Mouse (Mus musculus) CD4-positive naive resting alpha-beta T cell, adult 57 days (primary cell): ENCODE data around the gene Nptx1. TPM values are rescaled to one million over a fixed set of nuclear protein-coding genes. Genes with fewer than 3 reads are reported as not detected.

ENCODE experiments used
- total RNA-seq: library from RNA; stranded (reverse); gene quantifications from one replicate; pipeline ENCODE4 v1.2.4, GENCODE M21; 2023

The Nptx1 gene
- total RNA-seq: 0.30 TPM

DNA sequence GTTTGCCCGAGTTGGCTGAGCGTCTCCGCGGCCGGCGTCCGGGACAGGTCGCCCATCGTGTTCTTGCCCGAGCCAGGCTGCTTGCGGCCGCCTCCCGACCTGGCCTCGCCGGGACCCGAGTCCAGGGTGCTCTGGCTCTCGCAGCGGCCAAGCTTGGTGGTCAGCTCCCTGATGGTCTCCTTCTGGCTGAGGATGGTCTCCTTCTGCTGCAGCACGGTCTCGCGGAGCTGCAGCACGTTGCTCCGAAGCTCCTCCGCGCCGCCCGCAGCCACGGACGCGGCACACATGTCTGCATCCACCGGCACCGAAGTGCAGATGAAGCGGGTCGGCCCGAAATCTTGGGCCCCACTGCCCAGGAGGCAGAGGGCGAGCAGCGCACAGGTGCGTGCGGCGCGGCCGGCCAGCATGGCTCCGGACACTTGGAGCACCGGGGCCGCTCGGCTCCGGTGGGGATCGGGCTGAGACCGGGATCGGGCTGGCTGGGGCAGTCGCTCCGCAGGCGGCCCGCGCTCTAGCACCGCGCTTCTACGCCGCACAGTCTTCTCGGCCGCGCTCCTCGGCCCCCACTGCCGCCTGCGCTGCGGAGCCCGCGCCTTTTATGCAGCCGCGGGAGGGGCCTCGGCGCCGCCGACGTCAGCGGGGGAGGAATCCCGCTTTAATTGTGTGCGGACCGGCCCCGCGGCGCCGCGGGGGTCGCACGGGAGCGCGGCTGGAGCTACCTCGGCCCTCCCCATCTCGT lies at the start of gene Nptx1:
Gene Nptx1 (minus strand): TSS at position 571 of the 739 bp plus-strand sequence.

DNA sequence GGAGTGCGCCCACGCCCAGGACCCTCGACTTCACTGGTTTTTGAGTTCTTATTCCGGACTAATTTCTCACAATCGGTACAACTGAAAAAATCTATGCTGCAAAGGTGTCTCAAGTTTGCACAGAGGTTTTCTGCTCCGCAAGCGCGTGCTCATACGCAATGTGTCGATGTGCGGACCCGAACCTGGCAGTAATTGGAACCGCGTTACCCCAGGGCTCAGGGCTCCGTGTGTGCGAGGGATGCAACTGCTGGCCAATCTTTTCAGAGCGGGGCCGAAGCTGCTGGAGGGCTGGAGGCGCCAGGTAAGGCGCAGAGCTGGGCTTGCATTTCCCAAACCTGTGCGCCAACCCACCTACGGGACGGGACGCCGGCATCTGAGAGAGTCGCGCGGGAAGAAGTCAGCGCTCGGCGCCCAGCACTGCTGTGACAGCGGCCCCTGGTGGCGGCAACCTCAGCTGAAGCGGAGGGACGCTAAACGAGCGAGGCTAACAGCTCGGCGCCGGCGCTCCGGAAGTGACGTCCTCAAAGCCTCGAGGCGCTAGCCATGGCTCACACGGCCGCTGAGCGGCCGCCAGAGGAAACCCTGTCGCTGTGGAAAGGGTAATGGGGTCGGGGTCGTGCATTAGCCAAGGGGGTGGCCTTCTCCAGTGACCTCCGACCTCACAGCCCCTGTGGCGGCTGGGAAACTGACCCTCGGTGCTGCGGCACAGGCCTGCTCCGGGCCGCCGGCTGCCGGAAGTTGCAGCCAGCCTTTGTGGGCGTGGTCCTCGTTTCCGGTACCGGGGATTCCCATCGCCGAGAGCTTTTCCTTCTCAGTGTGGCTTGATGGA lies 56.5 kb downstream of the Nptx1 start, which contains the start of gene Endov:
Gene Endov (plus strand): TSS at position 487 of the 829 bp plus-strand sequence.

Other genes starting within 250 kb of the Nptx1 start
- gene Eif4a3, start 247.7 kb downstream of the Nptx1 start, total RNA-seq: 203 TPM
- gene Card14, start 240.0 kb downstream of the Nptx1 start, total RNA-seq: not detected
- 19.6 TPM for gene Sgsh, start 192.2 kb downstream of the Nptx1 start, total RNA-seq
- 24.2 TPM for gene Slc26a11, start 192.2 kb downstream of the Nptx1 start, total RNA-seq
- 115 TPM for gene Rnf213, start 154.7 kb downstream of the Nptx1 start, total RNA-seq
- gene Endov, start 56.4 kb downstream of the Nptx1 start, total RNA-seq: 32.0 TPM
- gene Rptor, start 55.2 kb upstream of the Nptx1 start, total RNA-seq: 84.0 TPM